Mouse (Mus musculus): ENCODE measurements around the gene Igf1r. TPM values are rescaled to one million over a fixed set of nuclear protein-coding genes. Genes with fewer than 3 reads are reported as not detected.
"Not testable (repeated sequence)": the region's sequence is repeated elsewhere in the genome, so short reads cannot be mapped to it uniquely, and the experiment has no call there.

Gene Igf1r
- polyA plus RNA-seq, 1 experiment = 9.8 TPM

GRCm38 (mm10) chr7:68281341-68281740 lies 328.7 kb downstream of the Igf1r start:
- Histone ChIP-seq H3K36me3 (ENCODE audit: control insufficient read depth, insufficient read depth) (no peaks in the 10 kb centered on the region), H3K4me3 (ENCODE audit: insufficient read depth, poor library complexity, severe bottlenecking) (no peak overlapping the region), H3K27me3 (ENCODE audit: control insufficient read depth, insufficient read depth, insufficient read length) (no peaks in the 10 kb centered on the region), H3ac (ENCODE audit: control insufficient read depth, insufficient read length, low read depth) (no peak overlapping the region), H3K79me3 (ENCODE audit: low read depth) (no peaks in the 10 kb centered on the region), H3K79me2 (ENCODE audit: control insufficient read depth, insufficient read depth) (no peaks in the 10 kb centered on the region)
- TF ChIP-seq MYOD1 (IDR thresholded peaks at IDR 0.05; ENCODE audit: control insufficient read depth, insufficient read length, low read depth) (no peak), USF1 (IDR thresholded peaks at IDR 0.05; ENCODE audit: low read depth) (no peak), MAX (IDR thresholded peaks at IDR 0.05) (no peak), FOSL1 (IDR thresholded peaks at IDR 0.05; ENCODE audit: insufficient read depth, low read length, poor library complexity, severe bottlenecking) (no peak), CEBPB (IDR thresholded peaks at IDR 0.05; ENCODE audit: low read depth) (no peak), MYOG (IDR thresholded peaks at IDR 0.05; ENCODE audit: control insufficient read depth, extremely low read depth, insufficient read length) (no peak), CTCF (IDR thresholded peaks at IDR 0.05; ENCODE audit: control insufficient read depth, insufficient read depth, insufficient read length) (no peak)

- Histone ChIP-seq H3K27me3 (ENCODE audit: control insufficient read depth, insufficient read depth, insufficient read length) (no peaks in the 10 kb centered on the region), H3K36me3 (ENCODE audit: control insufficient read depth, insufficient read depth) (no peaks in the 10 kb centered on the region), H3K4me3 (ENCODE audit: insufficient read depth, poor library complexity, severe bottlenecking) (no peak overlapping the region), H3K79me2 (ENCODE audit: control insufficient read depth, insufficient read depth) (no peaks in the 10 kb centered on the region), H3ac (ENCODE audit: control insufficient read depth, insufficient read length, low read depth) (no peak overlapping the region), H3K79me3 (ENCODE audit: low read depth) (no peaks in the 10 kb centered on the region)
- TF ChIP-seq CTCF (IDR thresholded peaks at IDR 0.05; ENCODE audit: control insufficient read depth, insufficient read depth, insufficient read length) (no peak), USF1 (IDR thresholded peaks at IDR 0.05; ENCODE audit: low read depth) (no peak), CEBPB (IDR thresholded peaks at IDR 0.05; ENCODE audit: low read depth) (no peak), MYOG (IDR thresholded peaks at IDR 0.05; ENCODE audit: control insufficient read depth, extremely low read depth, insufficient read length) (no peak), MAX (IDR thresholded peaks at IDR 0.05) (no peak)
Observed at GRCm38 (mm10) chr7:68282304-68283132, 329.9 kb downstream of the Igf1r start.

GRCm38 (mm10) chr7:68283133-68283520 lies 330.5 kb downstream of the Igf1r start:
- H3ac ChIP-seq (ENCODE audit: control insufficient read depth, insufficient read length, low read depth); H3K79me2 ChIP-seq (ENCODE audit: control insufficient read depth, insufficient read depth); H3K27me3 ChIP-seq (ENCODE audit: control insufficient read depth, insufficient read depth, insufficient read length); H3K4me3 ChIP-seq (ENCODE audit: insufficient read depth, poor library complexity, severe bottlenecking); H3K36me3 ChIP-seq (ENCODE audit: control insufficient read depth, insufficient read depth); H3K79me3 ChIP-seq (ENCODE audit: low read depth): not testable (repeated sequence)

Other genes starting within 250 kb of the Igf1r start
- gene Synm, start 193.1 kb upstream of the Igf1r start, polyA plus RNA-seq (2012; fragmentation: generic; extraction: Trizol) = 0.14 TPM